Mouse (Mus musculus): ENCODE measurements at regions not wholly inside any gene's neighbourhood (a gene's known extent, or its start where the extent isn't known, plus 50 kb on each side); places are given as distances from the start of the nearest gene placed in this dataset.

DNA sequence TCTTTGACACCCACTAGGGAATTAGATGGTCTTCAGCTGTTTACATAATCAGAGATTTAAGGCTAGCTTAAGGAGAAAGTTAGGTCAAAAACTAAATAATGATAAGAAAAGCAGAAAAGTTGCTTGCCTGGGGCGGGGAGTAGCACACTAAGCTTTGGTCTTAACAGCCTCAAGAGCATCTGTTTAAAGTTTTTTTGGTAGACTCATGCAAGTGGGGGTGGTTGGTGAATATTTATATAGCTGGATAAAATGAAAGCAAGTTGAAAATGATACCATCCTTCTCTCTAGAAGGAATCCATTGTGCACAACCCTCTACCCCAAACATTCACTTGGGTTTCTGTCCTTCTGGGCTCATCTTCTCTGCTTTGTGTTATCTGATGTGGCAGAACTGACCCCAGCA lies 85.3 kb upstream of the Lifr start:
- no peak for DNase-seq (ENCODE audit: low spot score)

DNA sequence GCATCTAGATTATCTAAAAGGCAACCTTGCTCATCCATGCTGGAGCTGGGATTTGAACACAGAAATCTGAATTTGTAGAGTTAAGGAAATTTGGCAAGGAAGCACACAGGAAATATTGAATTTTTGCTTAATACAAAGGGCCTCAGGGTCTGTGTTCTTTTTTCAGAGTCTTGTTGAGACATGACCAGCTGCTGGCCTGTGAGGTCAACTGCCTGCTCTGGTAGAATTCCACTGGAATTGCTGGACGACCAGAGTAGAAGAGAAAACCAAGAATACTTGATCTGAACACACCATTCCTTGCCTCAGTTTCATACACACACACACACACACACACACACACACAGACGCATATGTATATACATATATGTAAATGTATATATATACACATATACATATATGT lies 84.1 kb upstream of the Lifr start:
- DNase-seq (ENCODE audit: low spot score), result no peak

DNA sequence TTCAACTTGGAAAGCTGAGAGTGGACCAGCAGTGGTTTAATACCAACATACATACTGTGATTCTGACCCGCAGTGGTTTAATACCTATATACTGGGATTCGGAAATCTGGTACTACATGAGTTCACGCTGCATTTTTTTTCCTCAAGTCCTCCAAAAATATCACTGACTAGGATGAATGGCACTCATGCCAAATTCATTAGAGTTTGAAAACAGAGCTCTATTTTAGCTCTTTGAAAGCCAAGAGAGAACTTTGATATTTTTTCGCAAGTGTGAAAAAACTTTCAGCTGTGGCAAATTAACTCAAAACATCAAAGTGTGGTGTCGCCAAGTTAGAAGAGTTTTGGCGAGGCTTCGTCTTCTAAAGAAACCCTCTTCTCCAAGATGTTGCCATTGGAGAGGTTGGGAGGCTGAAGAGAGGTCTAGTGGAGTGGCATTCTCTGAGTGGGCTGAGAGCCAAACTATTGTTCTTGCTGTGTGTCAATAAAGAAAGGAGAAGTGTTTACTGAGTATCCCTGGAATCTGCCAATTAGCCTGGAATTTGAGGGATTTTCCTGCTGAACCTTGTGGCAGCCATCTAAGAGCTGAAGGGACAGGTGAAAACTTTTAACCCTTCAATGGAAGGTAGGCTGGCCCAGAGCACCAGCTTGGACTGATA lies 81.6 kb upstream of the Lifr start:
- DNase-seq (ENCODE audit: low spot score), result no peak

- DNase-seq (ENCODE audit: low spot score), result no peak
Observed at GRCm38 (mm10) chr15:7010966-7011695, 79.3 kb upstream of the Lifr start.

DNA sequence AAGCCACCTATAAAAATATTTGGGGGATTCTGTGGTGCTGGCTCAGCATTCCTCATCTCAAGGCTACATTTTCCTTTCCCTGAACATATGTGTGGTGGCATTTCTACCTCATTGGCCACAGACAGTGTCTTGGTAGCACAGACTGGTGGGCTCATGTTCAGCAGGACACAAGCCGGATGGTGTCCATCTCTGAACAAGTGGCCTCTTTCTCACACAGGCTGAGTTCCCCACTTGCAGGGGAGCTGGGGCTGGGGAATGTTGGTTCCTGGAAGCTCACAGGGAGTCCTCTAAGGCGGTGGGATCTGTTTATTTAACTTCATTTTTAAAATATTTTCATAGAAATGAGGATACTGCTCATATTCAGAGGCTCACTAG lies 78.7 kb upstream of the Lifr start:
- DNase-seq (ENCODE audit: low spot score), result no peak

GRCm38 (mm10) chr15:7012446-7012845 lies 78.0 kb upstream of the Lifr start:
- no peak for DNase-seq (ENCODE audit: low spot score)

- DNase-seq (ENCODE audit: low spot score), result no peak
Observed at GRCm38 (mm10) chr15:7013047-7013446, 77.4 kb upstream of the Lifr start.

DNA sequence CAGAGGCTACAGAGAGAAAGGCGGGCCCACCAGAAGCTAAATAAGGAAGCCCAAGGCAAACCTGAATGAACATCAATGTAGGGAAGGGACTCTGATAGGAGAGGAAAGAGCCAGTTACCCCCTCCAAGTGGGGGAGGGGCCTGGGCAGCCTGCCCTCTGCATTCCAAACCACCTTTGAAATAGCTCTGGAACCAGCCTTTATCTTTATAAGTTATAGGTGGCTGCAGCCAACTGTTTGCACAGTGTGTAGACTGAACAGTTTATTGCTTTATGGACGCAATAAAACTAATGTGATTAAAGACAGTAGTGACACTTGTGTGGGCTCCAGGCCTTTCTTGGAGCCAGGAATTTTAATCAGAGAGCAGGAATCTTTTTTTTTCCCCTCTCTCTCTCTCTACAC lies 75.4 kb upstream of the Lifr start:
- DNase-seq (ENCODE audit: low spot score), result no peak

GRCm38 (mm10) chr15:7016018-7016417 lies 74.4 kb upstream of the Lifr start:
- no peak for DNase-seq (ENCODE audit: low spot score)

- no peak for DNase-seq (ENCODE audit: low spot score)
Observed at GRCm38 (mm10) chr15:7017281-7017845, 73.1 kb upstream of the Lifr start.

DNA sequence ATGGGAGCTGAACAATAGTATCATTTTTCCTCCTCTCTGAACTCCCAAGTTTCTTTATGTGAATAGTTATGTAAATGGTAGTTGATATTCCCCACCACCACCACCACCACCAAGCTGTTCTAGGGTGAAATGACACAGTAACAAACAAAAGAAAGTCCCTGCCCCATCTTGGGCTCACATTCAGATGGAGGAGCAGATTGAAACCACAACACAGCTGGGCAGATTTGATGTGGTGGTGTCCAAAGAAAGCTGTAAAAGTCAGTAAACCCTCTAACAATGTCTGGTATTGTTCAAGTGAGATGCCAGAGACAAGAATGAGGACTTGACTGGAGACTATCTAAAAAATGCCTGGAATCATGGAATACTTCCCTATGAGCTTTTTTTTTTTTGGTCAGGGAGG lies 67.8 kb upstream of the Lifr start:
- no peak for DNase-seq (ENCODE audit: low spot score)

- DNase-seq (ENCODE audit: low spot score), result no peak
Observed at GRCm38 (mm10) chr15:7025194-7025593, 65.2 kb upstream of the Lifr start.

DNA sequence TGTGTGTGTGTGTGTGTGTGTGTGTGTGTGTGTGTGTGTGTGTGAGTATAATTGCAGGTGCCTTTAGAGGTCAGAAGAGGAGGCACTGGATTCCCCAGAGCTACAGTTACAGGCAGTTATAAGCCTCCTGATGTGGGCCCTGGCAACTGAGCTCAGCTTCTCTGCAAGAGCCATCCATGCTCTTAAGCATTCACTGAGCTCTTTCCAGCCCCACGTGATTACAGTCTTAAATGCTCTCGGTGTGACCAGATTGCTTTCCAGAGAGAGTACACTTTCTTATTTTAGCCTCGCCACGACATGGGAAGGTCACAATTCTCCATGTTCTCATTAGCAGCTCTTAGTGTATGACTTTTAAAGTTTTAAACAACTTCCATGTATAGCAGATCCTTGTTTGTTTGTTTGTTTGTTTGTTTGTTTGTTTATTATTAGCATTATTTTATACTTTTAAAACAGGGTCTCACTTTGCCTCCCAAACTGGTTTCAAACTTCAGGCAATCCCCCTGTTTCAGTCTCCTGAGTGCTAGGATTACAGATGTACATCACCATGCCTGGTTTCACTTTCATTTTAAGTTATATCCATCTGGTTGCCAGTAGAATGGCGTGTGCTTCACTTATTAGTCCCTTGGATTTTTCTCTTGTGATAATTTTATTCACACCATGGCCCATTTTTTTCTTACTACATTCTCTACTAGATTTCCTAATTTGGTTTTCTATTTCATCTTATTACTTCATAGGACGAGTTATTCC lies 58.9 kb upstream of the Lifr start:
- DNase-seq (ENCODE audit: low spot score), result no peak

- DNase-seq (ENCODE audit: low spot score), result peak; percentile 15
Observed at GRCm38 (mm10) chr15:7037475-7037874, 52.9 kb upstream of the Lifr start.

GRCm38 (mm10) chr15:7039119-7039518 lies 51.3 kb upstream of the Lifr start:
- DNase-seq (ENCODE audit: low spot score), result no peak

- DNase-seq (ENCODE audit: low spot score), result no peak
Observed at GRCm38 (mm10) chr15:7039825-7040224, 50.6 kb upstream of the Lifr start.

Data from layer of hippocampus, adult 11-12 months (tissue).